Mouse (Mus musculus) heart, adult 11 months (tissue): ENCODE results near the gene Snx6.

Experiments used
- DNase-seq: peaks from one replicate; pipeline ENCODE4 v3.0.0; 2022

Gene Snx6

GRCm38 (mm10) chr12:54795153-54795998, at the start of gene Snx6:
Snx6 (minus strand) TSS chr12:54795703.
- DNase-seq = peak; percentile 99

- peak; percentile 16 for DNase-seq
These were observed 48.9 kb upstream of the Snx6 start for GRCm38 (mm10) chr12:54844415-54844814.

GRCm38 (mm10) chr12:54841576-54841975, 46.1 kb upstream of the Snx6 start:
- DNase-seq = peak; percentile 70

- peak; percentile 61 for DNase-seq
These were observed 44.3 kb upstream of the Snx6 start for GRCm38 (mm10) chr12:54839815-54840214.

GRCm38 (mm10) chr12:54838931-54839330, 43.4 kb upstream of the Snx6 start:
- peak; percentile 60 for DNase-seq

GRCm38 (mm10) chr12:54835608-54836570, 40.4 kb upstream of the Snx6 start:
- peak; percentile 94 for DNase-seq

GRCm38 (mm10) chr12:54834925-54835447, 39.5 kb upstream of the Snx6 start:
- DNase-seq = peak; percentile 99

GRCm38 (mm10) chr12:54833856-54834399, 38.4 kb upstream of the Snx6 start:
- DNase-seq = peak; percentile 90

- DNase-seq = peak; percentile 16
These were observed 36.4 kb upstream of the Snx6 start for GRCm38 (mm10) chr12:54831927-54832326.

- DNase-seq = peak; percentile 93
These were observed 35.1 kb upstream of the Snx6 start for GRCm38 (mm10) chr12:54830574-54830973.

- DNase-seq = peak; percentile 79
These were observed 34.4 kb upstream of the Snx6 start for GRCm38 (mm10) chr12:54829876-54830275.

- DNase-seq = peak; percentile 30
These were observed 32.5 kb upstream of the Snx6 start for GRCm38 (mm10) chr12:54828043-54828442.

- DNase-seq = peak; percentile 59
These were observed 29.7 kb upstream of the Snx6 start for GRCm38 (mm10) chr12:54825202-54825601.

- DNase-seq = peak; percentile 90
These were observed 27.4 kb upstream of the Snx6 start for GRCm38 (mm10) chr12:54822836-54823426.

GRCm38 (mm10) chr12:54820684-54821161, 25.2 kb upstream of the Snx6 start:
- DNase-seq = peak; percentile 84

- DNase-seq = peak; percentile 79
These were observed 23.9 kb upstream of the Snx6 start for GRCm38 (mm10) chr12:54819181-54819935.

- DNase-seq = peak; percentile 15
These were observed 14.6 kb upstream of the Snx6 start for GRCm38 (mm10) chr12:54810142-54810541.

GRCm38 (mm10) chr12:54807481-54807880, 12.0 kb upstream of the Snx6 start:
- no peak for DNase-seq

- DNase-seq = no peak
These were observed 10.6 kb upstream of the Snx6 start for GRCm38 (mm10) chr12:54806131-54806530.

- peak; percentile 73 for DNase-seq
These were observed 9.9 kb upstream of the Snx6 start for GRCm38 (mm10) chr12:54805254-54806002.

- DNase-seq = peak; percentile 61
These were observed 8.0 kb upstream of the Snx6 start for GRCm38 (mm10) chr12:54803531-54803930.
